17 mouse cellular contexts compared by ENCODE assay signal in genomic region chr15:96755322-96755942, GRCm38 (mm10).
"Had no signal": no experiment of that assay in that cellular context is flagged by ENCODE, and none has a peak within 500 bp of the region (broad histone marks: within the 10 kb centered on the region; RNA-seq: fewer than 3 reads in every experiment).

No protein-coding gene starts in this region.

- H3K4me2 ChIP-seq: kidney, embryonic 15.5 days; limb, embryonic 12.5 days; limb, embryonic 15.5 days; liver, embryonic 11.5 days; lung, embryonic 14.5 days; midbrain, embryonic 11.5 days; stomach, embryonic 15.5 days had no signal

- H3K9me3 ChIP-seq: kidney, embryonic 15.5 days; limb, embryonic 12.5 days; limb, embryonic 15.5 days; stomach, embryonic 15.5 days had no signal

- DNase-seq: kidney, postnatal 14 days; kidney, postnatal 4 days; left cerebral cortex, postnatal 4 days; liver, postnatal 0 days; lung, embryonic 14.5 days; midbrain, embryonic 14.5 days; thymus, postnatal 25 days had no signal

- H3K4me3 ChIP-seq: kidney, embryonic 15.5 days; limb, embryonic 12.5 days; limb, embryonic 15.5 days; stomach, embryonic 15.5 days had no signal

- ATAC-seq: intestine, postnatal 0 days; liver, postnatal 0 days; lung, postnatal 0 days had no signal

- H3K27ac ChIP-seq: limb, embryonic 12.5 days; liver, embryonic 14.5 days; macrophage; stomach, embryonic 15.5 days had no signal

- H3K9ac ChIP-seq: kidney, embryonic 15.5 days; limb, embryonic 12.5 days; limb, embryonic 15.5 days; liver, embryonic 14.5 days; liver, postnatal 0 days; lung, embryonic 14.5 days; stomach, embryonic 15.5 days had no signal

- H3K36me3 ChIP-seq: kidney, embryonic 15.5 days; limb, embryonic 12.5 days; limb, embryonic 15.5 days; stomach, embryonic 15.5 days had no signal

- H3K27me3 ChIP-seq: kidney, embryonic 15.5 days; limb, embryonic 15.5 days; stomach, embryonic 15.5 days had no signal

- H3K4me1 ChIP-seq: stomach, embryonic 15.5 days had no signal
